Mouse (Mus musculus) right cerebral cortex, postnatal 14 days (tissue): ENCODE data around the gene Mob1b.

Experiments used
- DNase-seq: peaks from one replicate; pipeline ENCODE4 v3.0.0; 2022

Gene Mob1b

GRCm38 (mm10) chr5:88790675-88791074, 70.0 kb downstream of the Mob1b start:
- DNase-seq = no peak

- DNase-seq = peak; percentile 59
Measured at GRCm38 (mm10) chr5:88791256-88792245, 70.9 kb downstream of the Mob1b start.

GRCm38 (mm10) chr5:88793676-88794075, 73.0 kb downstream of the Mob1b start:
- no peak for DNase-seq

GRCm38 (mm10) chr5:88795910-88796584, 75.4 kb downstream of the Mob1b start:
- no peak for DNase-seq

GRCm38 (mm10) chr5:88796588-88796987, 75.9 kb downstream of the Mob1b start:
- DNase-seq = no peak

GRCm38 (mm10) chr5:88797121-88797520, 76.5 kb downstream of the Mob1b start:
- DNase-seq = no peak

- no peak for DNase-seq
Measured at GRCm38 (mm10) chr5:88805616-88806015, 85.0 kb downstream of the Mob1b start.

GRCm38 (mm10) chr5:88806278-88806677, 85.6 kb downstream of the Mob1b start:
- DNase-seq = no peak

GRCm38 (mm10) chr5:88807342-88807741, 86.7 kb downstream of the Mob1b start:
- no peak for DNase-seq

GRCm38 (mm10) chr5:88813188-88813587, 92.5 kb downstream of the Mob1b start:
- DNase-seq = no peak
